Mouse (Mus musculus) heart, postnatal 0 days (tissue): ENCODE data around the gene Mettl21e.

Experiments
- CTCF ChIP-seq: IDR thresholded peaks from 2 replicates; pipeline ENCODE4 v1.5.1; 2016; ENCODE audit warnings: antibody characterized with exemption, control low read depth, low read depth
- EP300 ChIP-seq: IDR thresholded peaks from 2 replicates; pipeline ENCODE4 v1.6.1; 2016; ENCODE audit warnings: antibody characterized with exemption, low read depth

DNA sequence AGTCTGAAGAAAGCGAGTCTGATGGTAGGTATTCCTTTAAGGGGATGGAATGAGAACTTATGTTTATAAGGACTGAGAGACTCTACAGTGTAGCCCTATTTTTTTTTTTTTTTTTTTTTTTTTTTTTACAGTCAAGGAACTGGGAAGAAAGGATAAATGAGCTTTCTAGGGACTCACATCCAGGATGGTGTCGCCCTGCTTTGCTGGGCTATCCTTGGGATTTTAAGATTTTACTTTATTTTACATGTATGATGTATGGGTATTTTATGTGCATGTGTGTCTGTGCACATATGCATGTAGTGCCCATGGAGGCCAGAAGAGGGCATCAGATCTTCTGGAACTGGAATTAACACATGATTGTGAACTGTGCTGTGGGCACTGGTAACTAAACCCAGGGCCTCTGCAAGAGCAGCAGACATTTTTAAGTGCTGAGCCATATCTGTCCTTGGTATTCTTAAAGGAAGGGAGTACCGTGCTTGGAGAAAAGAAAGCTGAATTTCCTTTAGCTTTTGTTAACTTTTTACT is 50.8 kb downstream of the Mettl21e start:
- no peak for TF ChIP-seq CTCF
- TF ChIP-seq EP300, result no peak
